Mouse (Mus musculus) kidney, postnatal 4 days (tissue): Measurements from ENCODE around the gene Myl4.
A peak's percentile ranks its signal among the peaks of the same experiment; 100 is the strongest.

Source experiments
- DNase-seq, 2 experiments: peaks; one replicate each; pipeline ENCODE4 v3.0.0; 2021; ENCODE audit warnings: mixed read lengths in 2 of 2

The Myl4 gene

DNA sequence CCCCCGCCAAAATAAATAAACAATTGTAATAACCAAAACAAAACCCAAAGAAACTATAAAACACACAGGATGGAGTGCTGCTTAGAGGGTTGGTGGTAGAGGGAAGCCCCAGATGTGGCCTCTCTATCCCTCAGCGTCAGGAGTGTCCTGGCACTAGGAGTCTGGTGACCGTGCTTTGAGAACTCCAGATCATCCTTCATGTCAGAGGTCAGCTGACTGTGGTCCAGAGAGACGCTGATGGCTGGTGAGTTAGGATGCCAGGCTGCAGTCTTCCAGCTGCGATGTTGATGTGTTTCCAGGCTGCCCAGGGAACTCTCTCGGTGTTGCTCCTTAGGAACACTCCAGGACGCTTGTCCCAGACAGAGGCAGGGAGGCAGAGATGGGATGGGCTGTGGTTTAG lies 21.6 kb downstream of the Myl4 start:
- DNase-seq: no peak

DNA sequence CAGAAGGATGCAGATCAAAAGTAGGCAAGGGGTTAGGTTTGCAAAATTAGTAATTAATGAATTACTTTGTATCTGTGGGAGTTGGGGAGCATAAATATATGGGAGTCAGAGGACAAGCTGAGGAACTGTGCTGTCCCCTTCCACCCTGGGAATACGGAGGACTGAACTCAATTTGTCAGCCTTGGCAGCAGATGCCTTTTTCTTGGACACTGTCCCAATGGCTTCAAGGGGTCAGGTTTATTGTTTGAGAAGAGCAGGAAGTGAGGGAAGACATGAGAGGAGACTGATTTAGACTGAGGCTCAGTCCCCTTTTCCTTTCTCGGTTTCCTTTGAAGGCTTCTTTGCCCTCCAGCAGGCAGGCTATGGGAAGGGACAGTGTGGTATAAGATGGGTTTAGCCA lies 22.1 kb downstream of the Myl4 start:
- no peak for DNase-seq

DNA sequence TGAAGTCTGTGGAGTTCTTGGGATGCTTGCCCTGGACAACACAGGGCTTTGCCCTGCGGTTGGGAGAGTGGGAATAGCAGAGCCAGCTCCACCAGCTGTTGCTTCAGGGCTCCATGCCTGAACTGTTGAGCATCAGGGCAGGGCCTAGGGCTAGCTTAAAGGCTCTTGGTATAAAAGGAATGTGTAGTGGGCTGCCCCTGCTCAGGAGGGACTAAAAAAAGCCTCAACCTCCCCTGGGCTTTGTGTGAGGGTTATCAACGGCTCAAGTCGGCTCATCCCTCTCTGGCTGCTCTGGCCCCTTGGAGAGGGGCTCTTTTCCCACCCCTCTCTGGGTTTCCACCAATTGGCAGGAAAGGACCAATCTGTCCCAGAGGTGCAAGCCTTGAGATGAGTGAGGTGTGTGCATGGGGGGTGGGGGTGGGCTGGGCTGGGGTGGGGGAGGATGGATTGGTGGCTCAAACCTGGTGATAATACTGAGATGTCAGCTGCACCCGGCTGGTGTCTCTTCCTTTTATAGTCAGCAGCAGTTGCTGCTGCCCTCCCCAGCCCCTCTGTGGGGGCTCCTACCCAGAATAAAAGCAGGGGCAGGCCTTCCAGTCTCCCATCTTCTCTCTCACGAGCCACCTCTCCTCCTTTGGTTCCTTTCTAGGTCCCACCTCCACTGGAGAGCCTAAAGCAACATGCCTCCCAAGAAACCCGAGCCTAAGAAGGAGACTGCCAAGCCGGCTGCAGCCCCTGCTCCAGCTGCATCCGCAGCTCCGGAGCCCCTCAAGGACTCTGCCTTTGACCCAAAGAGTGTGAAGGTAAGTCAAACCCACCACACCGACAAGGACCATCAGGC lies 26.5 kb downstream of the Myl4 start:
- no peak for DNase-seq

DNA sequence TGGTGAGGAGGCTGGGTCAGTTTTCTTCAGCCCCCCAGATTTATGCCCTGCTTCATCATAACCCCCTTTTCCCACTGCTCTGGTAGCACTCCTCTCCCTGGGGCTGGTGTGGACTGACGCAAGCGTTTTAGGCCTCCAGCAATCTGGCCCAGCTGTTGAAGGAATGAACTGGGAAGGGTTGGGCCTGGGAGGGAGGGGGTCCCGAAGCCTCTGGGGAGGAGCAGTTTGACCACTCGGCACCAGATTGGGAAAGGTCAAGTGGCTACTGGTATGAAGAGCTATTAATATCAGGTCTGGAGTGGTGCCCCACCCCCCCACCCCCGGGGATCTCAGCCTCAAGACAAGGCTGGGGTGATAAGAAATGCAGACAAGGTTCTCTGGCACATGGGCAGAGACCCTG lies 27.6 kb downstream of the Myl4 start:
- no peak for DNase-seq

DNA sequence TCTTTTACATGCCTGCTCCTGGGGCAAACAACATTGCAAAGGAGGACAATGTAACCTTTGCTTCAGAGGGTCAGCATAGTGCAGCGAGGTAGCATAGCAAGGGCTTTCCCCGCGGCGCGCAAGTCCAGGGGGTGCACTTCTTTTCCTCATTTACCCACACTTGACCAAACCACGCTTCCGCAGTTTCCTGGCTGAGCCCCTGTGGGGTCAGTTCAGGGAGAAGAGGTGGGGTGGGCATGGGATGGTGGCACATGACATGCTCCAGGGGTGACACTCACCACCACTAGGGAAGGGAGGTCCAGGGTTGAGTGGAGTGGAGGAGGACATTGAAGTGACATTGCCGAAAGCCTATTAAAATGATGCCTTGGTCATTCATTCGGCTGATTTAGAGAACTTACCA lies 28.6 kb downstream of the Myl4 start:
- no peak for DNase-seq

DNA sequence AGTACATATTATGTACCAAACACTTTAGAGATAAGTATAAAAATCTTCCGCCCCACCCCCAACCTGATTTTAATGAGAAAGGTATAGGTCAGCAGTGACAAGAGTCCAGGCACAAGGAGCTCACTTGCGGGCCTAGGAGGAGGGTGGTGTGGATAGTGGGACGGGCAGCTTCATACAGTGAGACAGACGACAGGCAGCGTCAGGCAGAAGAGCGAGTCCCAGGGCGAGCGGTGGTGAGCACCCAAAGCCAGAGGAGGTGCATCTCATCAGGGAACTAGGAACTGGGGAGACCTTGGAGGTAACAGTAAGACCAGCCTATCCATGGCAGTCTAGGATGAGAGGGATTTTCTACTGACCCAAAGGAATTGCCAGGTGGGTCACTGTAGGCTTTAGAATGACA lies 29.1 kb downstream of the Myl4 start:
- DNase-seq: no peak

DNA sequence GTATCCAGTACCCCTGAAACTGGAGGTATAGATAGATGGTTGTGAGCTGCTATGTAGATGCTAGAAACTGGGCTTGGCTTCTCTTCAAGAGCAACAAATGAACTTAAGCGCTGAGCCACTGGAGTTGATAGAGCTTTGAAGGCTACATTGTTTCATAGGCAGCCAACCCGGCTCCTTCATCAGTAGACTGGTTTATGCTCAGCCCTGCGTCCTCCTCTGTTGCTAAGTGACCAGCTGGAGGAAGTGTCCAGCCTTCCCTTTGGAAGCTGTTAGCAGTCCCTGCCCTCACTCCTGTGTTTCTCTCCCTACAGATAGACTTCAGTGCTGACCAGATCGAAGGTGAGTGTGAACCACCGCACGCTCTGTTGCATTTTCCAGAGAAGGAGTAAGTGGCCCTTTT lies 29.6 kb downstream of the Myl4 start:
- DNase-seq: peak; percentile 25 to 26

DNA sequence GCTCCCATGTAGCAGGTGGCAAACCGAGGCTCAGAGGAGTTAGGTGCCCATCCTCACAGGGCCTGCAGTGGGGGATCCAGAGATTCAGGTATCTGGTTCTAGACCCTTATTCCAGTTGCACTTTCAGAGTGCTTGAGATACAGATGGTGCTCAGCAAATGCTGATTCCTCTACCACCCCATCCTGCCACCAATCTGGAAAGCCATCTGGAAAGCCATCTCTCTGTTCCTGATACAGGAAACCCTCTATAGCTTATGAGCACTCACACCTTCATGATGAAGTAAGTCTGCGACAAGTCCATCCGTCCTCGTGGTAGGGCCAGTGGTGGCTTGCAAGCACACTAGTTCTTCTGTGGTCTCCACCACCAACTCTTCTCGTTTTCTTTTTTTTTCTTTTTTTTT lies 30.1 kb downstream of the Myl4 start:
- no peak for DNase-seq

DNA sequence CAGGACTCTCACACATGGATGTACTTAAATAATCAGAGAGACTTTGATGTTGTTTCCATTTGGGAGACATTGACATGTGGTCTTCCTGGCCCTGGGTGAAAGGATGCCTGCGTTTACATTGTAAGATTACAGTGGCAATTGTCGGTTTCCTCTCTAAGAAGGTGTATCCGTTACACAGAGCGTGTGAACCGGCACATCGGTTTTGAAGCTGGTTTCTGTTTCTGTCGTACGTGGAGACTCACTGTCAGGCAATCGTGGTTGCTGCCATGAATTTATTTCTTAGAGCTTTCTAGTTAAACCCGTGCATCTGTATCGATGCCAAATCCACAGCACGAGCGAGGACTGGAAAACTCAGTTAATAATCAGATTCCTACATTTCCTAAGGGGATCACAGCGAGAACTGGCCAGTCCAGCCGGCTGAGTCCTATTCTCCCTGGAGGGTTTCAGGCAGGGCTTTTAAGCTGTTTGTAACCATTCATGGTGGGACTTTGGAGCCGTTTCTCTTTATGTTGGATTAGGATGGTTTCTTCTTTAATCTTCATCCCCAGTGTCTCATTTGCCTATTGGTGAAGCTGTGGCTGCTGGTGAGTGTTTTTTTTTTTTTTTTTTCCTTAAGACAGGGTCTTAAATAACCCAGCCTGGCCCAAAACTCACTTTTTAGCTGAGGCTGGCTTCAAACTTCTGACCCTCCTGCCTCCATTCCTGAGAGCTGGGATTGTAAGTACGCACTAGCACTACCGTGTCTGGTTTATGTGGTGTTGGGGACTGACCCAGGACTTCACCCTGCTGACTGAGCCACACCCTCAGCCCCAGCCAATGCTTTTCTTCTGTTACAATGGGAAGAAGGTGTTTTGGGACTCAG lies 31.2 kb downstream of the Myl4 start:
- peak in 1 of 2 experiments; percentile 16 for DNase-seq

DNA sequence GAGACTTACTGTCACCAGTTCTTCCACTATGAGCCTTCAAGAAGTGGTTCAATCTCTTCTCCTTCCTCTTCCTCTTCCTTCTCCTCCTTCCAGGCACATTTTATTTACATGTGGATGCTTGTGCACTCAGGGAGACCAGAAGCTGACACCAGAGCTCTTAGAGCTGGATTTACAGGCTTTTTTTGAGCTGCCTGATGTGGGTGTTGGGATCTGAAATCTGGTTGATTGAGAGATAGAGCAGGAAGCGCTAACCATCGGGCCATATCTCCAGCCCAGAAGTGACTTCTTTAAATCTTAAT lies 31.8 kb downstream of the Myl4 start:
- DNase-seq: no peak

DNA sequence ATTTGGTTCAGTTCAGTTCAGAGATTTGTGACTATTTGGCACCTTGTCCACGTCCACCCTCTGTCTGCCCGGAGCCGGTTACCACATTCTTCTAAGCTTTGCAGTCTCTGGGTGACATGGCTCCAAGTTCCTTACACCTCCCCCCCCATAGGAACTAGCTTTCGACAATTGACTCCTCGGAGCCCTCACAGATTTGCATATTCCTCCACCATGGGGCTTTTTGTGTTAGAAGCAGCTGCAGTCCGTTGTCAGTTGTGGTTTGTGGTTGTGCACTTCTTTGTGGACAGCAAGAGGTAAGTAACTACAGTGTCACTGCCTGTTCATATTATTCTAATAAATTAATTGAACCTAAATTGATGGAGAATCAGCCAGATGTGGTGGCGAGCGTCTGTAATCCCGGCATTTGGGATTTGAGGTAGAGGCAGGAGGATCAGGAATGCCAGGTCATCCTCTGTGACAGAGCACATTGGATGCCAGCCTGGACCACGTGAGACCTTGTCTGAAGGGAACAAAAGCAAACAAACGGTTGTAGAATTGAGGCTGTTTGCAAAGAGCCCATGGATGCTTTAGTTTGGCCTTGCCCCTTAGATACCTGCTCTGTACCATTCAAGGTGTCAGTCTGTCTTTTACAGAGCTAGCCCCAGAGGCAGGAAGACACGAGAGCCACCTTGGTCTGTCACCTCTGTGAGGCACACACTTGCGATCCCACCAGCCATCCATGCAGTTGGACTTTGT lies 32.3 kb downstream of the Myl4 start:
- DNase-seq: no peak

DNA sequence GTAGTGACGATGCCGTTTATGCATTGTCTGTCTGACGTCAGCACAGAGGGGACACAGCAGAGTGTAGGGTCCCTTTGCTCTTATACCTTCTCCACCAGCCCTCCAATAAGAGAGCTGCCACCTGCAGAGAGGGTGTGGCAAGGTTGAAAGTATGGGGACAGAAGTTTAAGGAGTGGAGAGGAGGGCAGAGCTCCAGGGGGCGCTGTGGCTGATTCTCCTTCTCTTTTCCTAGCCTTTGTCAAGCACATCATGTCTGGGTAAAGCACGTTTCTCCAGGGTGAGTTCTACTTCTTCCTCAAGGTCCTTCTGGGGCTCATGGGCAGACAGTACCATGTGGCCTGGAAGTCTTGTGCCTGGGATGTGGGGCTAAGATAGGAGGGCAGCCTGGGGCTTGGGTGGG lies 35.0 kb downstream of the Myl4 start:
- DNase-seq: no peak

DNA sequence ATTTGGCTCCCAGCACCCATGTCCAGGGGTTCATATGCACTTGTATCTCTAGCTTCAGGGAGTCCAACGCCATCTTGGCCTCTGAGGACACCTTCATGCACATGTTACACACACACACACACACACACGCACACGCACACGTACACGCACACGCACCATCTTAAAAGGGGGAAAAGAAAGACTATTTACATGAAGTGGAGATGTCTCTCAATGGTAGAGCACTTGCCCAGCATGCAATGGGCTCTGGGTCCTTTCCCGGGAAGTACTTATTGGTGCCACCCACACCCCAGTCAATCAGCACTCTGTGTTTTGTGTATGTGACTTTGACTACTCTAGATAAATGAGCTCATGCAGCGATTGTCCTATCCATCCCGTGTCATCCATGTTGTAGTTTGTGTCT lies 37.4 kb downstream of the Myl4 start:
- no peak for DNase-seq

DNA sequence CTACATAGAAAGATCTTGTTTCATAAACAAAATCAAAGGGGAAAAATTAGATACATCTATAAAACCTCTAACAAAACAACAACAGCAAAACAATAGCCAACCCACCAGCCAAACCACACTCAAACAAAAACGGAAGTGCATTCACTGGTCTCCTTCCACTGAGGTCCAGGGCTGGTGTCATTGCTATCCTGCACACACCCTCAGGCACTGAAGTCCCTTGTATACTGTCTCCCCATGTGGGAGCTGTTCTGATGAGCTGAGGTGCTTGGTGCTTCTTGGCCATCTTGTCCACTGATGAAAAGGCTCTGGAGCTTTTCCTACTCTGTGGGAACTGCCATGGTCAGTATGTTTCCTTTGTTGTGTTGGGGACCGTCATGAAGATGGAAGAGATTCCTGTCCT lies 38.0 kb downstream of the Myl4 start:
- no peak for DNase-seq

DNA sequence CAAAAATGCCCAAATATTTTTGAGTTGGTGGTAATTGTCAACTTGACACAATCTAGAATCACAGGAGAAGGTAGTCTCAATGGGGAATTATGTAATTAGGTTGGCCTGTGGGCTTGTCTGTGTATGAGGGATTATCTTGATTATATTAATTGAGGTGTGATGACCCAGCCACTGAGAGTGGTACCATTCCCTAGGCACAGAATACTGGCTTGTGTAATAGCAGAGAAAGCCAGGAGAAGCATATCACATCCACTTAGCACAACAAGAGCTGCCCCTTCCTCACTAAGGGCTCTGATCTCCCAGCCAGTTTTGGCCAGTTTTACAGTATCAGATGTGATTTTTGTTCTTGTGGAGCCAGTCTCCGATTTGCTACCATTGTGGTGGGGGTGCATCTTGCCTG lies 39.1 kb downstream of the Myl4 start:
- no peak for DNase-seq

DNA sequence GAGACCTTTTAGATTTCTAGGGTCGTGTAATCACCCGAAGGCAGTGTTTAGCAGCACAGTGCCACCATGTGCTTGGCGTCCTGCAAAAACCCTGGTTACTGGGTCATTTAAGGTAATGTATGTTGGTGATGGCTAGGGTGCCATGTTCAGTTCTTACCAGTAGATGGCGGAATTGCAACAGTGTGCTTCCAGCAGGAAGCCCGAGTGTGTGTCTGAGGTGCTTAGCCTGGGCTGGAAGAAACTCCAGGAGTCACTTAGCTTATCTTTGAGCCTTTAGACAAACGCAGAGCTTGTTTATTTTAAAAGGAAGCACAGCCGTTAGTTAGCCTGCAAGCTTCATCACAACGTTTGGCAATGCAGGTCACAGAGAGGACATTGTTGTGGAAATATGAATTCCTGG lies 39.7 kb downstream of the Myl4 start:
- peak; percentile 78 to 85 for DNase-seq

DNA sequence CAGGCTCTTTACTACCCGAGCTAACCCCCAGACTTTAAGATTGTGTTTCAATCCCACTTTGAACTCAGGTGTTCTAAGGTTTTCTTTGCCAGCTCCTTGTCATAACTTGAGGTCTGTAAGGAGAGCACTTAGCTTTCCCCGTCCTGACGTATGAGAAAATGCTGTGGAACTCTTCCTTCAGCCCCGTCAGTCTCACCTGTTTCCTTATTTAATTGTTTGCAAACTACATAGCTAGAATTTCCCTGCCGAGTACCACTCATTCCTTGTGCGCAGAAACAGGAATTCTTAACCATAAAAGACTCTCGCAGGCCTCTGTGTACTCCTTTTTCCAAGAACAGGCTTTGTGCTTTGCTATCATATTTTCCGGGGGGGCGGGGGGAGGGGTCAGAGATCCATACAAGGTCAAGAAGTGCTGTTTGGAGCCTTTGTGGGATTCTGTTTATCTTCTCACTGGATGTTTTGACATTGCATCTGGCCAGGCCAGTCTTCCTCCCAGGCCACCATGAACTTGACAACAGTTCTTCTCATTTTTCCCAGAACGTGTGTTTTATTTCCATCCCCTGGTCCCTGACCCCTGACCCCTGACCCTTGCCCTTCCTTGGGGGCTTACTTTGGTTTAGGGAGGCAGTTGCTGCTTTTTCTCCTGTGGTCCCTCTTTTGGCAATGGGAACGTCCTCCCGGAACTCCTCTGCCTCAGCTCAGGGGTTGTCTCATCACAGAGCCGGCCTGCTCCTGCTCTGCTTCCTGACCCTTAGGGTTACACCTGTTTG lies 41.8 kb downstream of the Myl4 start:
- no peak for DNase-seq

DNA sequence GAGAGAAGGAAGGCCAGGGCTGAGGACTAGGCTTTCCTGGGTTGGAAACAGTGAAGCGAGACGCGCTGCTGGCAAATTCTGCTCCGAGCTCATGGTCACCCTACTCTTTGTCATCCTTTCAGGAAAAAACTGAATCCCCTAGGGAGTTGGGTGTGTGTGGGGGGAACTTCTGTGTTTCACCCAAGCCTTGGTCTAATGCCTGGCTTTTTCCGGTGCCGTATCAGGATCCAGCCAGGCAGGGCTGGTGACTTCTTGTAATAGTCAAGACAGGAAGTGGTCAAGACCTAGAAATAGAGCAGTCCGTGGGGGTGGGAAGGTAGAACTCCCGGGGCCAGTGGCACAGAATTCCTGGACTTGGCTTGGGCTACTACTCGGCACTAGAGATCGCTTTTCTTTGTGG lies 45.9 kb downstream of the Myl4 start:
- DNase-seq: peak in 1 of 2 experiments; percentile 22

DNA sequence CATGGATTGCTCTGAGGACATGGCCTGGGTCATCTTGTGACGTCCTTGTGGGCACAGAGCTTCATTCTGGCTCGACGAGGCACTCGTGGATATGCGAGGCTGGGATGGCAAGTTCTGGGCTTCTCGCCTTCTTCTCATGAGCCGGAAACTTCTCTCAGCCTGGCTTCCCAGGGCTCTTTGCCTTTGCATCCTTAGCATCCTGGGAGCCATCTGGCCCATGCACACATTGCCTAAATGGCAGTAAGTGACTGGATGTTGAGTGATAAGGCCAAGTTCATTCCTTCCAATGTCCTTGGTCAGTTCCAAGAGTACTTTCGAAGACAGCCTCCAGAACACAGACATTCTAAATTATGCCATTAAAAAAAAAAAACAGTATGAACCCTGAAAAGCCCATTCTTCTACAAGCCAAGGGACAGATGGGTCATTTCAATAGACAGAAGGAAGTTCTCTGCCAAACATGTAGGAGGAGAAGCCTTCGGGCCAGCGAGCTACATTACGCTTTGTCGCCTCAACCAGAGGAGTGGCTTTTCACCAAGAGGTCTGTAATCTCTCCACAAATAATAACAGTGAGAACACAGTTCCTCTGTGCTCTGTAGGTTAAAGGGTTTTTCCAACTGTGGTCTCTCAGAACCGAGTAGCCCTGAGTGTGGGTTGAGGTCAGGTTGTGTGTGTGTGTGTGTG lies 48.9 kb downstream of the Myl4 start:
- DNase-seq: peak; percentile 34 to 52

DNA sequence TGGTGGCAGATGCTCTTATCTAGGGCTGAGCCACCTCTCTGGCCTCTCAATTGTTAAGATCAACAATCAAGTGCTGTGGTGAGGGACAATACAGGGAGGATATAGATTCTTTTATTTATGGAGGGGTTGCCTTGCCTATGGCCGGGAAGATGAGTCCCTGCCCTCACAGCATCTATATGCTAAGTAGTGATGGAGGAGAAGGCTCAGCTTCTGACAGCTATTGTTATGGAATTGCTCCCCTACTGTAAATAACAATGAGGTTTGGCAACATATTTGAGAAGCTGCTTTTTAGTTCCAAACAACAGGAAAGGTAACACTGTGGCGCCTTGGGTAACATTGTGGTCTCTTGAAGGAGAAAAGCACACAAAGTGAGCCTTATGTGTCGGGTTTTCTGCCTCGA lies 50.2 kb downstream of the Myl4 start:
- DNase-seq: no peak

DNA sequence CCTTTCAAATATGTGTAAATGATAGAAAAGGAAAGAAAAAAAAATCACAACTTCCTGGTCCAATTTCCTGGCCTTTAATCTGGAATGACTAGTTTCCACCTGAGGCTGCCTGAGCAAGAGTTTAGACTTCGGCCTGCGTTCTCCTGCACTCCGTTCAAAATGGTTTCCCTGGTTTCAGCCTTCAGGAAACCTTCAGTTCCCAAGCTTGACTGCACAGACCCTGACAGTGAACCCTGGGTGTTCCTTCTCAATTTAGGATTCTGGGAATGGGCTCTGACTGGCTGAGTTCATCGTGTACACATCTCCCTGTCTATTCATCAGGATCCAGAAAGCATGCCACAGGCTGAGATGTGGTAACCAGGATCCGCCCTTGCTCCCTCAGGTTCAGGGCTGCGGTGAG lies 53.7 kb downstream of the Myl4 start:
- no peak for DNase-seq
